Mouse (Mus musculus): ENCODE results near the gene Smim24. TPM values are rescaled to one million over a fixed set of nuclear protein-coding genes. Genes with fewer than 3 reads are reported as not detected.
A peak's percentile ranks its signal among the peaks of the same experiment; 100 is the strongest.

Smim24 gene
- polyA plus RNA-seq, 1 experiment from 2014 or later, result 3.4 TPM

GRCm38 (mm10) chr10:81360721-81361120, 32.1 kb upstream of the Smim24 start:
- no peak overlapping the region for H3K4me2 ChIP-seq (ENCODE audit: low read depth, low read length)
- no peaks in the 10 kb centered on the region for H3K9me3 ChIP-seq (replicated peaks; ENCODE audit: control insufficient read depth, low read length)
- 0 out of 2 replicates have a peak overlapping the region, but pooled peaks have one; percentile 35 for H3K27ac ChIP-seq (replicated peaks; ENCODE audit: low read depth, low read length)
- no peak for ATAC-seq (replicated peaks; ENCODE audit: insufficient number of reproducible peaks, low FRiP score, low TSS enrichment, low read depth)
- no peak for DNase-seq (ENCODE audit: low spot score)
- no peak overlapping the region for H3K9ac ChIP-seq (replicated peaks; ENCODE audit: low read length)
- H3K4me1 ChIP-seq (ENCODE audit: control insufficient read depth, insufficient read depth, low read length), result peaks cover 11% of the 10 kb centered on the region
- no peaks in the 10 kb centered on the region; the same call in 1 of the 2 replicates for H3K36me3 ChIP-seq (replicated peaks; ENCODE audit: control insufficient read depth, insufficient read depth, low read depth, low read length)
- WGBS, result 73% methylated on average over 8 of the region's 8 CpGs
- peaks cover 20% of the 10 kb centered on the region for H3K27me3 ChIP-seq (ENCODE audit: control insufficient read depth, insufficient read depth, low read length)
- H3K4me3 ChIP-seq (ENCODE audit: low read depth, low read length), result no peak overlapping the region

- WGBS, result 75% methylated on average over 12 of the region's 12 CpGs
- H3K27me3 ChIP-seq (ENCODE audit: control insufficient read depth, insufficient read depth, low read length), result peaks cover 20% of the 10 kb centered on the region
- peak overlapping the region; percentile 7; the same call in 1 of the 2 replicates for H3K4me2 ChIP-seq (ENCODE audit: low read depth, low read length)
- no peaks in the 10 kb centered on the region for H3K9me3 ChIP-seq (replicated peaks; ENCODE audit: control insufficient read depth, low read length)
- peaks cover 11% of the 10 kb centered on the region for H3K4me1 ChIP-seq (ENCODE audit: control insufficient read depth, insufficient read depth, low read length)
- H3K36me3 ChIP-seq (replicated peaks; ENCODE audit: control insufficient read depth, insufficient read depth, low read depth, low read length), result no peaks in the 10 kb centered on the region; the same call in 1 of the 2 replicates
- H3K9ac ChIP-seq (replicated peaks; ENCODE audit: low read length), result no peak overlapping the region; the same call in 1 of the 2 replicates
- no peak overlapping the region for H3K4me3 ChIP-seq (ENCODE audit: low read depth, low read length)
- no peak overlapping the region for H3K27ac ChIP-seq (replicated peaks; ENCODE audit: low read depth, low read length)
- ATAC-seq (replicated peaks; ENCODE audit: insufficient number of reproducible peaks, low FRiP score, low TSS enrichment, low read depth) (no peak), DNase-seq (ENCODE audit: low spot score) (peak; percentile 20)
Measured at GRCm38 (mm10) chr10:81362336-81362949, 30.4 kb upstream of the Smim24 start.

GRCm38 (mm10) chr10:81363436-81364346, 29.2 kb upstream of the Smim24 start:
- Histone ChIP-seq H3K4me3 (ENCODE audit: low read depth, low read length) (peak overlapping the region; percentile 26), H3K4me2 (ENCODE audit: low read depth, low read length) (peak overlapping the region; percentile 59), H3K4me1 (ENCODE audit: control insufficient read depth, insufficient read depth, low read length) (peaks cover 11% of the 10 kb centered on the region), H3K27ac (replicated peaks; ENCODE audit: low read depth, low read length) (no peak overlapping the region), H3K27me3 (ENCODE audit: control insufficient read depth, insufficient read depth, low read length) (peaks cover 20% of the 10 kb centered on the region), H3K36me3 (replicated peaks; ENCODE audit: control insufficient read depth, insufficient read depth, low read depth, low read length) (peaks cover 11% of the 10 kb centered on the region), H3K9ac (replicated peaks; ENCODE audit: low read length) (peak overlapping the region; percentile 39), H3K9me3 (replicated peaks; ENCODE audit: control insufficient read depth, low read length) (no peaks in the 10 kb centered on the region)
- WGBS, result 9% methylated on average over 51 of the region's 54 CpGs
- peak; percentile 14 for DNase-seq (ENCODE audit: low spot score)
- ATAC-seq (replicated peaks; ENCODE audit: insufficient number of reproducible peaks, low FRiP score, low TSS enrichment, low read depth), result no peak

DNA sequence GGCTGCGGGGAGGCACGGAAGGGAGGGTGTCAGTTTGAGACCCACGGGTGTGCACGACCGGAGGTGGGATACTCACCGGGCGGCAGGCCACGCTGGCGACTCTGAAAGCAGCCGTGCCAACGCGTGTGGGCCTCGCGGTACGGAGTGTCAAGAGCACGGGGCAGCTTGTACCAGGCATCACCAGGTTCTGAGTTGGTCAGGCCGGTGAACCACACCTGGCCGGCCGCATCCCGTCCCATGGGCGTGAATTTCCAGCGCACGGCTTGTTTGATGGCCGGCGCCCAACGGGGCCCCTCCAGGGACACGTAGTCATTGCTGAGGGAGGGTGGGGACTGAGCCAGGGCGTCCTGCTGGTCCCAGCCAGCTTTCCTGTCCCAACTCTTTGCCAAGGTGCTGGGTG, 28.2 kb upstream of the Smim24 start:
- H3K9ac ChIP-seq (replicated peaks; ENCODE audit: low read length), result 0 out of 2 replicates have a peak overlapping the region, but pooled peaks have one; percentile 29
- H3K4me1 ChIP-seq (ENCODE audit: control insufficient read depth, insufficient read depth, low read length), result peaks cover 11% of the 10 kb centered on the region
- WGBS, result 9% methylated on average over 28 of the region's 28 CpGs
- peak overlapping the region; percentile 26 for H3K4me3 ChIP-seq (ENCODE audit: low read depth, low read length)
- H3K36me3 ChIP-seq (replicated peaks; ENCODE audit: control insufficient read depth, insufficient read depth, low read depth, low read length), result peaks cover 16% of the 10 kb centered on the region
- no peaks in the 10 kb centered on the region for H3K9me3 ChIP-seq (replicated peaks; ENCODE audit: control insufficient read depth, low read length)
- no peak for ATAC-seq (replicated peaks; ENCODE audit: insufficient number of reproducible peaks, low FRiP score, low TSS enrichment, low read depth)
- no peak overlapping the region for H3K27ac ChIP-seq (replicated peaks; ENCODE audit: low read depth, low read length)
- H3K4me2 ChIP-seq (ENCODE audit: low read depth, low read length), result peak overlapping the region; percentile 29
- peak; percentile 11 for DNase-seq (ENCODE audit: low spot score)
- H3K27me3 ChIP-seq (ENCODE audit: control insufficient read depth, insufficient read depth, low read length), result peaks cover 20% of the 10 kb centered on the region

DNA sequence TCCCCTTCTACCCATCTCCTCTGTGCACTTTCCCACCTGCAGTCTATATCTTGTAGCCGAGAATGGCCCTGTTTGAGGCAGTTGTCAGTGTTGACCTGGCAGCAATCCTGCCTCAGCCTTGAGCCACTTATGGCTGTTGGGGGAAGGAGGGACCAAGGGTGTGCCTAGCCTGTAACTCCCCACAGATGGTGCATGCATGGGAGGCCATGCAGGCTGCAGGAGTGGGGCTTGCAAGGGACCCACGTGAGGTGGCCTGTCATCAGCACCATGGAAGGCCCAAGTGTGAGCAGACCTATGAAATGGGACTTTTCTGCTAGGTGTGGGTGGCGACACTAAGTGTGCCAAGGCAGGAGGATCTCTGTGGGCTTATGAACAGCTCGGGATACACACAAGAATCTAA, 27.8 kb upstream of the Smim24 start:
- Histone ChIP-seq H3K27me3 (ENCODE audit: control insufficient read depth, insufficient read depth, low read length) (peaks cover 20% of the 10 kb centered on the region), H3K4me2 (ENCODE audit: low read depth, low read length) (no peak overlapping the region; the same call in 1 of the 2 replicates), H3K4me1 (ENCODE audit: control insufficient read depth, insufficient read depth, low read length) (peaks cover 11% of the 10 kb centered on the region), H3K36me3 (replicated peaks; ENCODE audit: control insufficient read depth, insufficient read depth, low read depth, low read length) (peaks cover 16% of the 10 kb centered on the region), H3K9me3 (replicated peaks; ENCODE audit: control insufficient read depth, low read length) (no peaks in the 10 kb centered on the region), H3K4me3 (ENCODE audit: low read depth, low read length) (no peak overlapping the region; the same call in 1 of the 2 replicates), H3K9ac (replicated peaks; ENCODE audit: low read length) (no peak overlapping the region), H3K27ac (replicated peaks; ENCODE audit: low read depth, low read length) (no peak overlapping the region)
- DNase-seq (ENCODE audit: low spot score) (peak; percentile 31), ATAC-seq (replicated peaks; ENCODE audit: insufficient number of reproducible peaks, low FRiP score, low TSS enrichment, low read depth) (no peak)
- 35% methylated on average over 4 of the region's 4 CpGs for WGBS

DNA sequence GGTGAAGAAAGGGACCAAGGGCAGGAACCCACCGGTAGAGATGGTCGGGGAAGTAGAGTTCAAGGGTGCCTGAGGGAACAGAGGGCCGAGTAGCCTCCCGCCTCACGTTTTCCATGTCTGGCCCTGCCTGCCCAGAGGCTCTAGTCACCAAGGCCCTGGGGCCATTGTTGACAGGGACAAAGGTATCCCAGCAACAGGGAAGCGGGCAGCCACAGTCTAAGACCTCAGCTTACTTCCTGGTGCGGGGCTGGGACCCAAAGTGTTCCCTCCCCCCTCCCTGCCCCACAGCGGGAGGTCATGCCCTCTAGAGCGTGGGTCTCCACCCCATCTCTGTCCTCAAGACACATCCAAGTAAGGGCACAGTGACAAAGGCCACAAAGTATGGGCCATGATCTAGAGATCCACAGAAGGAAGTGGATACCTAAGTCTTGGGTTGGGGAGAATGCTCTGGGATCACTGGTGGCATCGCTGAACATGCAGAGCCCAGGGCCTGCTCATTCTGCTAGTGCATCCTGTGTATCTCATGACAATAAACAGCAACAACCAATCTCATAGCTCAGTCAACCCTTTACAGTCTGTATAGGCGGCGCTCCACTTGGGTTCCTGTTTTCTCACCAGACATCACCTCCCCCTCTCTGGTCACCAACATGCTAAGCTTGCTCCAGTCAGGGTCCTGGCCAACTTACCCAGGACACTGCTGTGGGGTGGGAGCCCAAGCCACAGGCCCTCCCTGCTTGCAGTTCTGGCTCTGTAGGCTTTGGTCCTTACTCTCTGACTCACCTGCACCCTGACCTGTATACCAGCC, 27.0 kb upstream of the Smim24 start, which contains the start of gene 4930404N11Rik:
Gene 4930404N11Rik, minus strand, starts transcription at position 145 of the 805 bp plus-strand sequence.
- Histone ChIP-seq H3K4me3 (ENCODE audit: low read depth, low read length) (peak within 1 kb of the TSS; percentile 26), H3K27ac (replicated peaks; ENCODE audit: low read depth, low read length) (no peak within 1 kb of the TSS), H3K36me3 (replicated peaks; ENCODE audit: control insufficient read depth, insufficient read depth, low read depth, low read length) (peaks cover 21% of the 10 kb centered on the region), H3K4me1 (ENCODE audit: control insufficient read depth, insufficient read depth, low read length) (peaks cover 11% of the 10 kb centered on the region), H3K9me3 (replicated peaks; ENCODE audit: control insufficient read depth, low read length) (no peaks in the 10 kb centered on the region), H3K27me3 (ENCODE audit: control insufficient read depth, insufficient read depth, low read length) (peaks cover 20% of the 10 kb centered on the region), H3K4me2 (ENCODE audit: low read depth, low read length) (peak within 1 kb of the TSS; percentile 29), H3K9ac (replicated peaks; ENCODE audit: low read length) (0 out of 2 replicates have a peak within 1 kb of the TSS, but pooled peaks have one; percentile 29)
- WGBS, result 28% methylated on average over 12 of the region's 12 CpGs
- ATAC-seq (replicated peaks; ENCODE audit: insufficient number of reproducible peaks, low FRiP score, low TSS enrichment, low read depth) (peak; percentile 19; the same call in 1 of the 2 replicates), DNase-seq (ENCODE audit: low spot score) (peak; percentile 40)

- H3K27ac ChIP-seq (replicated peaks; ENCODE audit: low read depth, low read length), result no peak overlapping the region
- peaks cover 11% of the 10 kb centered on the region for H3K4me1 ChIP-seq (ENCODE audit: control insufficient read depth, insufficient read depth, low read length)
Measured at GRCm38 (mm10) chr10:81366477-81367206, 26.2 kb upstream of the Smim24 start.

More at GRCm38 (mm10) chr10:81366477-81367206, 26.2 kb upstream of the Smim24 start:
- ATAC-seq (replicated peaks; ENCODE audit: insufficient number of reproducible peaks, low FRiP score, low TSS enrichment, low read depth) (no peak), DNase-seq (ENCODE audit: low spot score) (no peak)
- no peaks in the 10 kb centered on the region for H3K9me3 ChIP-seq (replicated peaks; ENCODE audit: control insufficient read depth, low read length)
- no peak overlapping the region for H3K4me2 ChIP-seq (ENCODE audit: low read depth, low read length)
- H3K27me3 ChIP-seq (ENCODE audit: control insufficient read depth, insufficient read depth, low read length), result peaks cover 20% of the 10 kb centered on the region
- no peak overlapping the region for H3K4me3 ChIP-seq (ENCODE audit: low read depth, low read length)
- 77% methylated on average over 6 of the region's 6 CpGs for WGBS
- H3K36me3 ChIP-seq (replicated peaks; ENCODE audit: control insufficient read depth, insufficient read depth, low read depth, low read length), result peaks cover 26% of the 10 kb centered on the region
- H3K9ac ChIP-seq (replicated peaks; ENCODE audit: low read length), result no peak overlapping the region
